Mouse (Mus musculus): Measurements from ENCODE around the gene 4933428G20Rik.

DNA sequence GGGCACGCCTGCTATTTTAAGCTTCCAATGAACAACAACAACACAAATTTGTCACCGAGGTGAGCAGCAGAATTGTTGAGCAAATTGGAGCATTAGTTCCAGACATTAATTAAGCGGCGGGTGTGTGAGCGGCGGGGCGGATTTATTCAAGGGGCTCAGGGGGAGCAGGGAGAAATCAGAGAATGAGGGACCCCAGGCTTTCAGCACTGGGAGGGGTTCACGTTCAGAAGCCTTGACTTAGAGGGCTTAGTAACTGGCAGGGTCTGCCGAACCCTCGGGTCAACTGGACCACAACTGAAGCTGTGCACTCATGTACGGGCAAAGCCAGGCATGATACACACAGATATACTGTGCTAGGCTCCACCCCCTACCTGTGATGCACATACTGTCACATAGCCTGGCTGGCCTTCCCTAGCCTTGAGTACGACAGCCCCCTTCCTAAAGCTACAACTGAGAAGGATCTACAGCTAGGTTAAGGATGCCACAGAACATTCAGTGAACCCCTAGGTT lies 37.5 kb upstream of the 4933428G20Rik start:
- TF ChIP-seq USF1 (IDR thresholded peaks at IDR 0.05; ENCODE audit: low read depth) (no peak), POLR2AphosphoS2 (IDR thresholded peaks at IDR 0.05; ENCODE audit: insufficient read length, low read depth) (no peak), TCF12 (IDR thresholded peaks at IDR 0.05; ENCODE audit: insufficient read depth, poor library complexity, severe bottlenecking) (no peak), POLR2A (IDR thresholded peaks at IDR 0.05; ENCODE audit: insufficient read length, low read depth) (no peak), CEBPB (IDR thresholded peaks at IDR 0.05; ENCODE audit: insufficient read depth, poor library complexity, severe bottlenecking) (no peak), REST (IDR thresholded peaks at IDR 0.05; ENCODE audit: insufficient read depth, insufficient read length) (no peak), MYOG (IDR thresholded peaks at IDR 0.05; ENCODE audit: control insufficient read depth in 1 of 3, insufficient read depth in 1 of 3, insufficient read length in 2 of 3, low read depth in 2 of 3) (no peak), MAX (IDR thresholded peaks at IDR 0.05; ENCODE audit: low read depth) (no peak), E2F4 (IDR thresholded peaks at IDR 0.05; ENCODE audit: insufficient read depth) (no peak), MYOD1 (IDR thresholded peaks at IDR 0.05; ENCODE audit: control insufficient read depth in 1 of 3, insufficient read length in 2 of 3, low read depth in 2 of 3) (no peak)

All from myocyte (in vitro differentiated cells).